Mouse (Mus musculus): Measurements from ENCODE around the gene Reg3g.
"Not testable (repeated sequence)": the region's sequence is repeated elsewhere in the genome, so short reads cannot be mapped to it uniquely, and the experiment has no call there.

Gene Reg3g

DNA sequence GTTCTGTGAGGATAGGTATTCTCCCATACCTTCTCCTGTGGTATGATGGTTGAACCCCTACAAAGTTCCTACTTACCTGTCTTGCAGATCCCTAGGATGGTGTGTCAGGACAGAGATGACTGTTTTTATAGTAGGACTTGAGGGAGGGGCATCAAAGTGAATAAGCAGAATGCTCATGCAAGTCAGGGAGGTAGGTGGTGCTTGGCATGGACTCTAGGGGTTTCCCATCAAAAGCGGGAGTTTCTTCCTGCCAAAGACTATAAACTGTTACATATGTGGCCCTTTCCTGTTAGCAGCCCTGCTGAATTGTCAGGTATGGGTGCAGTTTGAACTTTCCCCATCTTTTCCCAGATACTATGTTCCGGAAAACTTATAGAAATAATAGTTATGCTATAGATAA, at the start of gene Reg3g:
Gene Reg3g, minus strand, starts transcription at position 101 of the 400 bp plus-strand sequence.
- no peak for DNase-seq (ENCODE audit: low spot score in 2 of 2)

DNA sequence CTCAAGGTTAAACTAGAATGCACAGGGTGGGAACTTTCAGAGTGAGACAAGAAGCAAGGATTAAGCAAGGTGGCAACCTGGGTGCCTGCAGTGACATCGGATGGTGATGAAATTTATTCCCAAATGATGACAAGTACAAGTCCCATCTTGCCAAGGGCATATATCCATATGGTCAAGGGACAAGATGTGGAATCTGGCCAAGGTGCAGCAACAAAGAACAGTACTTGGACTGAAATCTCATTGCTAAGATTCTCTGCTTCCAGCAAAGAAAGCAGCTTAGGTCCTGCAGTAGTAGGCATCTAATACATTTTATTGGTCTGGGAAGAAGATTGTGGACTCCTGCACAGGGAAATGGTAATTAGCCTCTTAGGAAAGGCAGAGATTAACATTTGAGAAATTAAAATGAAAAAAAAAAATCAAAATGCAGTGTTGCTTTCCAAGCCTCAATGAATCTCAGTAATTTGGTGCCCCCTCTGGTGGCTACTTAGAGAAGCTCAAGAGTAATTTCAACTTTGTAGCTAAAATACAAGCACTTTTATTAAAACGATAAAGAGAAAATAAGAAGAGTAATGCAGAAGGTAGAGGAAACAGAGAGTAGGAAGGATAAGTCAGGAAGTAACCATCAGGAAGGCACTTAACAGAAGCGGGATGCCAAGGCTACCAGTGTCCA, 47.2 kb upstream of the Reg3g start:
- DNase-seq (ENCODE audit: low spot score in 2 of 2), result no peak

DNA sequence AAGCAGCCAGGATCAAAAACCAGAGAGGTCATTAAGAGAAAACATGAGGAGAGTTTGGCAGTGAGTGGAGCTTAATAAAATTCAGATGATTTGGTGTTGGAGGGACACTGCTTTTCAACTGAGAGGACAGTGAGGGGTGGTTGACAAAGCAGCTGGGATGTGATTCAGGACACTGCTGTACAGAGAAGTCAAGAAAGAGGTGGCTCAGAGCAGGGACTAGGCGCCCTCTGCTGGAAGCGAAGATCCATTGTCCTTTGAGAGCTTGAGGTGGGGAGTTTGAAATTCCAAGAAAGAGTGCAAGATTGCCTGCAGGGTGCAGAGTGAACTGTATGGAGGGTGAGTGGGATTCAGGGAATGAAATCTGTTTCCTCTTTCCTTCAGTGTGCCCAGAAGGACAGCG, 44.2 kb upstream of the Reg3g start:
- peak in 1 of 2 experiments; percentile 18 for DNase-seq (ENCODE audit: low spot score in 2 of 2)

DNA sequence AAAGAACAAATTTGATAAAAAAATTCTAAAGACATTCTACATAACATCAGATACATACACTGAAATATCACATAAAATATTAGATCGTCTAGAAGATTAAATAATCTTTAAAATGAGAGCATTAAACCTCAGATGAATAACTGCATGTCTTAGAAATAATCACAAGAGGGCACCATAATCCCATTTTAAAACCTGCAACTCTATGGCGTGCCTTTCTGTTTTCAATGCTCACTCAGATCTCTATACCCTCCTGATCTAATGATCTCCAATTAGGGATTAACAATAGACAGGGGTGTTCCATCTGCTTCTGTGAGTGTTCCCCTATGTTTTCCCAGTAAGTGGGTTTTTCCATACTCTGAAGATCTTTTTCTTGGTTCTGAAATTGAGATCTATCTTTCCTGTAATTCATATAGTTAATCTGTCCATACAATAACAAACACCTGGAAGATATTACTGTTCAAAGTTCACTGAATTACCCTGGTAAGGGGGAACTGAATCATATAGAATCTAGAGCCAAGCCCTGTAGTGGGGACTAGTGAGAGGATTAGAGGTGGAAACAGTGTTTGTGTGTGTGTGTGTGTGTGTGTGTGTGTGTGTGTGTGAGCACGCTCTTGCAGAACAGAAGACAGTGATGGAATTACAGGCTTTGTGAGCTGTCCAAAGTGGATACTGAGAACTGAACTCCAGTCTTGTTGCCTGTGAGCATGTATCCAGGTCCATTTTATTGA, 41.7 kb upstream of the Reg3g start:
- no peak for DNase-seq (ENCODE audit: low spot score in 2 of 2)

DNA sequence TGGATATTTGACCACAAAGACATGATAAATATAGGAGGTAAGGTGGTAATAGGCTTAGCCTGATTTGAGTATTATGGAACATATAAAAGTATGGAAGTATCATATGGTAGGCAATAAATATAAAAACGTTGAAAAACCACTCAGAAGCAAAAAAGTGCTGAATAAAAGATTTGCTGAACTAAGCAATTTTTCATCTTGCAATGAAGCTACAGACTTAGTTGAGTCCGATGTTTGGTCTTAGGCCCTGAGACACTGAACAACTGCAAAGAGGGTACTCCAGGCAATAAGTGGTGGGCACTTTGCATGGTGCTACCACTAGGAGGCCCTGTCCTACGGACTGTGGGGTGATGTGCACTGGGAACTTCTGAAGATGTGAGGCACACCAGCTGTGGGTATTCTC, 37.1 kb upstream of the Reg3g start:
- DNase-seq (ENCODE audit: low spot score in 2 of 2), result no peak

DNA sequence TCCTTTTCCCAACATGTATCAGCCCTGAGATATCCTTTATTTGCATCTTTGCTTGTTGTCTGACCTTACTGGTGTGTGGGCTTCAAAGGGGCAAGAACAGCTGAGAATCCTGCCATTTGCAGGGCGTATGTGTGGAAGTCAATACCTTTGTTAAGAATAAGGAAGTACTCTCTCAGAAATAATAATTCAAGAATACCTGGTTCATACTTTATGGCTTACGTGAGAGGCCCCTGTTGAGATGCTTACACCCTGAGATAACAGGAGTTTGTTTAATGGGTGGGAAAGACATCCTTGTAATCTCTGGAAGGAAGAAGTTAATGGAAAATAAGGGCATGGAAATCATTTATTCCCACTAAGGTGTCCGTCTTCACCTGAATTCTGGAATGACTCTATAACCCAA, 26.0 kb upstream of the Reg3g start:
- no peak for DNase-seq (ENCODE audit: low spot score in 2 of 2)

DNA sequence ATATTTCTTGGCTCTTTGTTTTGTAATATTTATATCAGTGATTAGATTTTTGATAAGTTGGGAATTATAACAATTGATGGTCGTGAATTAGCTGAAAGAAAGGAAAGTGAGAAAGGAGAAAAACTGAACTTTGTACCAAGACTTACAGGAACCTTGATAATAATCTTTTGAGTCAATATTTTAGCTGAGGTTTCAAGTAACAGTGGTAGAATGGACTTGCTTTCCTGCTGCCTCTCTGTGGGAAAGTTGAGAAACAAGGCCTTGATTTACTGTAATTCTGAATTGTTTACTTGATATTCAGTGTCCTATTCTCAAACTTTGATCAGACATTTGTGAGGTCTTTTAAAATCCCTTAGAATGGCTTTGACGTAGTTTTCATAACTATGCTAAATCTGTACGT, 615 bp upstream of the Reg3g start:
- DNase-seq (ENCODE audit: low spot score in 2 of 2), result no peak

DNA sequence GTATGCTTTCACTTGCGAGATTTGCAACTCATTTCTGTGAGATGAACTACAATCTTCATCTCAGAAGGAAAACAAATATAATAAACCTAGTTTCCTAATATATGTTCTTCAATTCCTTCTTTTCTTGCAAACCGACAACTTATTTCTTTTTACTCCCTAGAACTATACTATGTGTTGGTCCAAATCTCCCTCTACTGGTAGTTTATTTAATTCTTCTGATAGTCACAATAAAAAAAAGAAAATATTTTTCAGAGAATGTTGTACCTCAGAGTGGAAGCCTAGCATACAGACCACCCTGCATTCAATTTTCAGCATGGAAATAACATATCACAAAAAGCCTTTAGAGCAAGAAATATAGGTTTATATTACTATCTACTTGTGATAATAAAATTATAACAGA, 5.4 kb downstream of the Reg3g start:
- DNase-seq (ENCODE audit: low spot score in 2 of 2), result no peak

DNA sequence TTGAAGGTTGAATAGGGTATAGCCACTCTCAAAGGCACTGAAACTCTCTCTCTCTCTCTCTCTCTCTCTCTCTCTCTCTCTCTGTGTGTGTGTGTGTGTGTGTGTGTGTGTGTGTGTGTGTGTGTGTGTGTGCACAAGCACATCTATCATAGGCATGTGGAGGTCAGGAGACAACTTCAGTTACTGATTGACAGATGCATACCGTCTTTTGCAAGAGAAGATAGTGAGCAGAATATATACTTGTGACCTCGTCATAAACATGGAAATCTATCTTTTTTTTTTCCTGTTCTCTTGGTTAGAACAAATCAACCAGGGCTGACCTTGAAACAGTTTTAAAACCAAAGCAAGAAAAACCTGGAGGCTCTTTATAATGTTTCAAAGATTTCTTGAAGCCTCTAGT, 6.3 kb downstream of the Reg3g start:
- DNase-seq (ENCODE audit: low spot score in 2 of 2), result no peak

DNA sequence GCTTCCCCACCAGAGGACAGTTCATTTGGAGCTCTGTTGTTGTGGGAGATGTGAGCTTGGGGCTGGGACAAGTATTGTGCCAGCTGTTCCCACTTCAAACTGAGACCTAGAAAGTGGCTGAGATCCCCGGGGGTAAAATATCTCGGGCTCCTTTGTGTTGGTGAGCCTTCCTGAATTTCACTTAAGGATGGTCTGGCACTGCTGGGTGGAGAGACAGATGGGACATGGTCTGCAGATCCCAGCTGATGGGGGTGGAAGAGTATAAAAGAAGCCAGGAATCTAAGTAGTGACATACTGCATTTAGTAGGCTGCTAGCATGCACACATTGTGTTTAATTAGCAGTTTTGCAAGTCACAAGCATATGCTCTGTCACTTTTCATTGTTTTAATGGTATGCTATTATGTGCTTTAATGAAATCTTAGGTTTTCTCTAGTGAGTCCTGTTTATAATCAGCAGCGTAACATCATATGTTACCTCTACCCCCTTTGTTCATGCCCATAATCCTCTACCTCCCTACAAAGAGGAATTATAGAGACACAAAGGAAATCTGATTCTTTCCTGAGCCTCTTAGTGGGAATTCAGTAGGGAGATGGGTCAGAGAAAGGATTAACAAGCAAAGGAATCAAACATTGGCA, 8.4 kb downstream of the Reg3g start:
- no peak for DNase-seq (ENCODE audit: low spot score in 2 of 2)

DNA sequence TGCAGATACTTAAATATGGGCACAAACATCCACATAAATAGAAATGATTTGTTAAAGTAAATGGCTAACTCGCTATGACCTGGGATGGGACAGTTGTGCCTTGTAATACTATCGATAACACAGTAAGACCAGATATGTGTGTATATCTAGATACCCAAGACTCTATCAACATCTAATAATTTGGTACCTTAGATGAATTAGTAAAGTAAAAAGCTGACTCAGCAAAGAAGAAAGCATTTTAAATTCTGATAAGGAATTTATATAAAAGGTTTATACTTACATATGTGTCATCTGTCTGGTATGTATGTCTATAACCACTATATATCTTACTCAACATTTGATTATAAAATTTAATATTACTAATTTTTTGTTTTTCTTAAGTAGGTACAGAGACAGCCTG, 15.9 kb downstream of the Reg3g start:
- no peak for DNase-seq (ENCODE audit: low spot score in 2 of 2)

DNA sequence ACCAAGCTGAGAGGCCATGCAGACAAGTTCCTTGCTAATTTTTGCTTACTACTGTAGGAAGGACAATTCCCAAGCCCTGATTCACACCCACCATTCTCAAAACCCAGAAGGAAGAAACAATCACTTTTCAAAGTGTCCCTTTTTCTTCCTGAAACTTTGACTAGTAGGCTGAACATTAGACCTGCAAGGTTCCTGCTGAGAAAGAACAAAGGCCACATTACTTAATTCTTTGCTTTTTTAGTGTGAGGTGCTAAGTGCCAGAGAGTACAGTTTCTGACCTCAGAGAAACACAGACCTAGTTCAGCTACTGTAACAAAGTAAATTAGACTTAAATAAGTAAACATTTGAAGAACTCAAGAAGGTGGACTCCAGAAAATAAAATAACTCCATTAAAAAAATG, 20.3 kb downstream of the Reg3g start:
- no peak for DNase-seq (ENCODE audit: low spot score in 2 of 2)

DNA sequence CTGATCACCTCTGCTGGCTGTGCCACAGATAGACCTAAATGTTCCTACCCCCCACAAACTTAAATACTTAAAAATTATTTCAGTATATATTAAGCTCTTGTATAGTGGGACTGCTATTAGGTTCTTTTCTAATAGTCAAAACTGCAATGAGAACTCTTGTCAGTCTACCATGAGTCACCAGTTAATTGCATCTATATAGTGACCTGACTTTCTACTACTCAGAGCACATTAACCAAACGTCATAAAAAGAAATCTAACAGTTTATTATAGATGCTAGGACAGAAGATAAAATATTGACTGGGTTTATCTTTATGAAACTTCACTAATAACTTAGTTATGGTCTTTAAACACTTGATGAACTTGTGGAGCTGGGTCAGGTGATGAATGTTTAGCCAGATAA, 21.5 kb downstream of the Reg3g start:
- DNase-seq (ENCODE audit: low spot score in 2 of 2), result no peak

DNA sequence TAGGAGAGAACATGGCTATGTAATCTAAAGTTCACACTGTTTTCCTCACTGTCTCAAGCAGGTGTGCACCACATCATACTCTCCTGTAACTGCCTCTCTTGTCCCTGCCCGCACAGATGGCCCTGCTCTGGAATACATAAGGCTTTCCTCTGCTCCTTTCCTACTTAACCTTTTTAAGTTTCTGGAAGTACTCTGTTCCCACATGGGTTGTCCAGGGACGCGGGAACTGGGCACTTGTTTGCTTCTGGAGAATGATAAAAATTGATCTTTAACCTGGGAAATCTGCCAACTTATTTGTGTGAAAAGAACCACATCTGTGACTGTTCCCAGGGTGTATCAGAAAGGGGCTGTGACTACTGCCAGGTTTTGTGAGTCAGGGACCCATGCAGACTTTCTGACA, 43.2 kb downstream of the Reg3g start:
- DNase-seq (ENCODE audit: low spot score in 2 of 2), result no peak

DNA sequence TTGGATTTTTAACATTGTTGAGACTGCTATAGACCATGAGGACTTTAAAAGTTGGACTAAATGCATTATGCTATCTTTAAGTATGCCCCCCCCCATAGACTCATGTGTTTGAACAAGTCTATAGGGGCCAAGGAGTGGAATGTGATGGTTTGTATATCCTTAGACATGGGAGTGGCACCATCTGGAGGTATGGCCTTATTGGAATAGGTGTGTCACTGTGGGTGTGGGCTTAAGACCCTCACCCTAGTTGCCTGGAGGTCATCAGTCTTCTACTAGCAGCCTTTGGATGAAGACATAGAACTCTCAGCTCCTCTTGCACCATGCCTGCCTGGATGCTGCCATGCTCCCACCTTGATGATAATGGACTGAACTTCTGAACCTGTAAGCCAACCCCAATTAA, 46.3 kb downstream of the Reg3g start, which contains the start of gene Reg1:
Gene Reg1, plus strand, starts transcription at position 301 of the 400 bp plus-strand sequence.
- not testable (repeated sequence) for DNase-seq (ENCODE audit: low spot score in 2 of 2)

Measured in urinary bladder, postnatal 4 days (tissue).